Mouse (Mus musculus) hindbrain, embryonic 12.5 days (tissue): ENCODE measurements around the gene Tmco3. TPM values are rescaled to one million over a fixed set of nuclear protein-coding genes. Genes with fewer than 3 reads are reported as not detected.

Experiments used
- ATAC-seq: fragments of 200-750 bp; cut with Nextera tagmentation; 2 replicates; pipeline ENCODE4 v1.8.0; 2017; ENCODE audit warnings: moderate TSS enrichment; ENCODE audit not compliant: low FRiP score
- H3K27ac ChIP-seq: fragments of 300-500 bp; sonication (generic); 2 replicates; pipeline ENCODE4 v1.5.1; 2016; ENCODE audit warnings: mild to moderate bottlenecking
- H3K27me3 ChIP-seq: fragments of 300-500 bp; sonication (generic); 2 replicates; pipeline ENCODE4 v1.6.1; 2016; ENCODE audit warnings: mild to moderate bottlenecking
- H3K36me3 ChIP-seq: fragments of 300-500 bp; sonication (generic); 2 replicates; pipeline ENCODE4 v1.6.1; 2016; ENCODE audit warnings: mild to moderate bottlenecking
- H3K4me1 ChIP-seq: fragments of 300-500 bp; sonication (generic); 2 replicates; pipeline ENCODE4 v1.6.1; 2016
- H3K4me2 ChIP-seq: fragments of 300-500 bp; sonication (generic); replicated peaks from 2 replicates; pipeline ENCODE4 v1.6.1; 2016; ENCODE audit warnings: mild to moderate bottlenecking
- H3K4me3 ChIP-seq: fragments of 300-500 bp; sonication (generic); 2 replicates; pipeline ENCODE4 v1.5.1; 2016; ENCODE audit warnings: mild to moderate bottlenecking
- H3K9ac ChIP-seq: fragments of 300-500 bp; sonication (generic); 2 replicates; pipeline ENCODE4 v1.6.1; 2016; ENCODE audit warnings: mild to moderate bottlenecking, moderate library complexity
- H3K9me3 ChIP-seq: fragments of 300-500 bp; sonication (generic); replicated peaks from 2 replicates; pipeline ENCODE4 v1.6.1; 2016; ENCODE audit warnings: mild to moderate bottlenecking
- WGBS: fragments of 180-500 bp; shearing (Covaris S2); methylation state at CpG from one replicate; pipeline ENCODE4 v1.1.7; 2016; 5-methylcytosine and 5-hydroxymethylcytosine counted together
- polyA plus RNA-seq: library from polyadenylated mRNA; unstranded; fragments of >200 nt; fragmentation: Nextera tagmentation; extraction: Ambion mirVana; gene quantifications from 2 replicates; pipeline ENCODE4 v1.2.1, GENCODE M21; 2016

Tmco3 gene
- polyA plus RNA-seq, 1 experiment from 2014 or later = 59.4 TPM

DNA sequence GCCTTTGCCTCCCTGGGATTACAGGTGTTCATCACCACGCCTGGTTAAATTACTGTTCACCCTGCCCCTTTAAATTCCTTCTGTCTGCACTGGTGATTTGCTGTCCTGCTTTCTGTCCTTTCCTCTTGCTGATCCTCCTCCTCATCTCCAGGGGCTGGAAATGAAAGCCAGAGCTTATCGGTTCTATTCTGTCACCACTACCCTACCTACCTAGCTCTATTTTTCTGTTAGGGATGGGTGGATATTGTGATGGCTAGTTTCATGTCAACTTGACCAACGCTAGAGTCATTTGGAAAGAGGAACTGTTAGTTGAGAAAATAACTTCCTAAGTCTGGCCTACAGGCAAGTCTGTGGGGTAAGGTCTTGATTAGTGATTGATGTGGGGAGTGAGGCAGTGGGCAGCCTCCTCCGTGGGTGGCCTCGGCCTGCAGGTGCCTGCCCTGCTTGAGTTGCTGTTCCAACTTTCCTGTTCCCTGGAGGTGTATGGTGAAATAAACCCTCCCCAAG is 11.0 kb upstream of the Tmco3 start:
- peaks cover 25% of the 10 kb centered on the region for H3K36me3 ChIP-seq
- WGBS = 81% methylated on average over 5 of the region's 5 CpGs

DNA sequence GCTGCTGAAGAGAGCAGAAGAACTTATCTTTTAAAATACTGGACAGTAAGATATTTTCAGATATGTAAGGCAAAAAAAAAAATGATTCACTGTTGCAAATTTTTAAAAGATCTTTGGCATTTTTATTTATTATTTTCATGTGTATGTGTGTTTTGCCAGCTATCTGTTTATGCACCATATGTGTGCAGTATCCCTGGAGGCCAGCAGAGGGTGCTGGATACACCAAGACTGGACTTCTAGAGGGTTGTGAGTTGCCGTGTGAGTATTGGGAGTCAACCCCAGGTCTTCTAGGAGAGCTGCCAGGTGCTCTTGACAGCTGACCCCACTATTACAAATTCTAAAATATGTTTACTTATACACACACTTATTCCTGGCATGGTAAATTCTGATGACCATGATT is 4.8 kb upstream of the Tmco3 start:
- no peaks in the 10 kb centered on the region; the same call in 1 of the 2 replicates for H3K36me3 ChIP-seq
- no peak overlapping the region for H3K4me2 ChIP-seq

More for the DNA sequence above, 11.0 kb upstream of the Tmco3 start:
- H3K4me1 ChIP-seq = no peaks in the 10 kb centered on the region
- H3K4me3 ChIP-seq = no peak overlapping the region
- no peak overlapping the region for H3K9ac ChIP-seq
- H3K9me3 ChIP-seq = no peaks in the 10 kb centered on the region
- no peak overlapping the region for H3K27ac ChIP-seq
- ATAC-seq = no peak
- H3K27me3 ChIP-seq = no peaks in the 10 kb centered on the region
- H3K4me2 ChIP-seq = no peak overlapping the region

DNA sequence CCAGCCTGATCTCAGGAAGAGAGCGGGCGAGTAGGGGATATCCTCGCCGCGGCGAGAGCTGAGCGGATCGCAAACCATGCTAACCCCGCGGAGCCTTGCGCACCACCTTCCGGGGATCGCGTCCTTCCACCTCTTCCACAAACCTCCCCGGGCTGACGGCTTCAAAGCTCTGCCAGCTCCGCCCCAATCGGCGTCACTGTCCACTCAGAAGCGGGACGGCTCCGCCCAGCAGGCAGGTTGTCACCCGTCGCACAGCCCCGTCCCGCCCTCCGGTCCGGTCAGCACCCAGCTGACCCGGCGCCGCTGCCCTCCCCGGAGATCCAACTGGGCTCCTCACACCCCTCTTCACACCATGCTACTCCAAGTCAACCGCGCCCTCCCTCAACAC is 692 bp upstream of the Tmco3 start:
- peaks cover 7% of the 10 kb centered on the region; the same call in 1 of the 2 replicates for H3K36me3 ChIP-seq
- peak overlapping the region; percentile 84 for H3K9ac ChIP-seq
- no peak for ATAC-seq
- peak overlapping the region; percentile 89 for H3K27ac ChIP-seq
- H3K4me1 ChIP-seq = peaks cover 23% of the 10 kb centered on the region
- WGBS = under 1% methylated on average over 32 of the region's 34 CpGs
- H3K27me3 ChIP-seq = no peaks in the 10 kb centered on the region
- peak overlapping the region; percentile 91 for H3K4me2 ChIP-seq
- H3K9me3 ChIP-seq = no peaks in the 10 kb centered on the region
- H3K4me3 ChIP-seq = peak overlapping the region; percentile 86

More for the DNA sequence above, 4.8 kb upstream of the Tmco3 start:
- H3K4me1 ChIP-seq = peaks cover 9% of the 10 kb centered on the region
- H3K9ac ChIP-seq = no peak overlapping the region
- H3K27ac ChIP-seq = no peak overlapping the region
- H3K4me3 ChIP-seq = no peak overlapping the region
- no peaks in the 10 kb centered on the region for H3K27me3 ChIP-seq
- no peak for ATAC-seq
- no peaks in the 10 kb centered on the region for H3K9me3 ChIP-seq
- WGBS = 77% methylated on average over 1 of the region's 1 CpGs

DNA sequence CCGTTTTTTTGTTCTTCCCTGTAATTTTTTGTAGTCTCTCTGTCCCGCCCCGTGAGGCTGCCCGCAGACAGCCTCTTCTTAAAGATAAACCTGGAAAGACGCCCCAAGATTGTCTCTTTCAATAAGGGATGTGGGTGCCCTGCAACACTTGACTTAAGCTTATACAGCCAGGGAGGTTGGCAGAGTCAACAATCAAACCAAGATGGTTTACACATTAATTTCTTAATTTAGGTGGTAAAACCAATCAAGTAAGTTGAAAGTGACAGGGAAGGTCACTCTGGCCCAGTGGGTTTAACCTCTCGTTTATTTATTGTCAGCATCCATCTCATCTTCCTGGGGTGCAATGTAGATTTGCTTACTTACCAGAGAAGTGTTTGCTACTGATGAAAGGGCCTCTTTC is 656 bp downstream of the Tmco3 start:
- H3K36me3 ChIP-seq = peaks cover 17% of the 10 kb centered on the region
- peak overlapping the region; percentile 84 for H3K9ac ChIP-seq
- no peaks in the 10 kb centered on the region for H3K27me3 ChIP-seq
- peak overlapping the region; percentile 86 for H3K4me3 ChIP-seq
- no peaks in the 10 kb centered on the region for H3K9me3 ChIP-seq
- H3K27ac ChIP-seq = no peak overlapping the region
- WGBS = 2% methylated on average over 6 of the region's 6 CpGs
- peak overlapping the region; percentile 91 for H3K4me2 ChIP-seq
- peaks cover 23% of the 10 kb centered on the region for H3K4me1 ChIP-seq
- no peak for ATAC-seq

DNA sequence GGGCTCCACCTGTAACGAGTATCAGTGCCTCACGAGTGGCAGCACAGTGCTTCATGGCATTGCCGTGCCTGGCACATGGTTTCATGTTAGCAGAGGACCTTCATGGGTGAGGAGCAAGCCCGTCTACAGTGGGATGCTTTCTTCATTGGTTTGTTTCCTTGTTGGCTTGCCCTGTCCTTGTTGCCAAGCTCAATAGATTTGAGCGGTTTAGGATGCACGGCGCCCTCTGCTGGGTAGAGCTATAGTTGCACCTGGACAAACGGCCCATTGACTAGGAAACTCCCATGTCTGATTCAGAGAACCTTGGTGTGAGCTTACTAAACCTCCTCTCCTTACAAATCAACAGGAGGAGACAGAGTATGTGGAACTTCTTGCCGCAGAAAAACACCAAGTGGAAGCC is 4.4 kb downstream of the Tmco3 start:
- Histone ChIP-seq H3K9ac (no peak overlapping the region), H3K4me3 (no peak overlapping the region), H3K27ac (no peak overlapping the region), H3K27me3 (no peaks in the 10 kb centered on the region), H3K9me3 (no peaks in the 10 kb centered on the region), H3K4me2 (no peak overlapping the region), H3K4me1 (peaks cover 14% of the 10 kb centered on the region), H3K36me3 (peaks cover 53% of the 10 kb centered on the region)
- no peak for ATAC-seq
- WGBS = 27% methylated on average over 9 of the region's 9 CpGs

DNA sequence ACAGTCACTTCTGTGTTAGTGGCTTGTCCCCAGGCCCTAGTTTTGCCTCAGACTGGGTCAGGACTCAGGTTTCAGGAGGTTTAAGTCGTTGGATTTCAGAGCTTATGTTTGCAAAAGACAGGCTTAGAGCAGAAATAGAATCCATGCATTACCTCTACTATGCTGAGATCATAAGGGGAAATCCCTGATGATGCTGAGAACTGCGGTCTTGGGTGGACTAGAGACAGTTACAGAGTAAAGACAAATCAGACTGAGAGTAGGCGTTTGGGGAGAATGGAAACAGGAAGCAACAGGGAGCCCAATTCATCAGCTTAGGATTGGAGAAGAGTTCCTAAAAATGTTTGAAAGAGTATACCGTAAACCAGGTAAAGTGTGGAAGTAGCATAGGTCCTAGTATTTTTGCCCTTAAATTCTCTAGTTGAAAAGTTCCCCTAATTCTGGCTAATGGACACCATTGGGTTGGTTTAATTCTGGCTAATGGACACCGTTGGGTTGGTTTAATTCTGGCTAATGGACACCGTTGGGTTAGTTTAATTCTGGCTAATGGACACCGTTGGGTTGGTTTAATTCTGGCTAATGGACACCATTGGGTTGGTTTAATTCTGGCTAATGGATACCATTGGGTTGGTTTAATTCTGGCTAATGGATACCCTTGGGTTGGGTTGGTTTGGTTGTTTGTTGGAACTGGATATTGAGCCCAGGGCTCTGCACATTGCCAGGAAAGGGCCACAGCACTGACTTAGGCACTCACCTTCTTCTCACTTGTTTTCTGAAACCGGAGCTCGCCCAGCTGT is 5.9 kb downstream of the Tmco3 start:
- 94% methylated on average over 9 of the region's 9 CpGs for WGBS
- ATAC-seq = no peak

DNA sequence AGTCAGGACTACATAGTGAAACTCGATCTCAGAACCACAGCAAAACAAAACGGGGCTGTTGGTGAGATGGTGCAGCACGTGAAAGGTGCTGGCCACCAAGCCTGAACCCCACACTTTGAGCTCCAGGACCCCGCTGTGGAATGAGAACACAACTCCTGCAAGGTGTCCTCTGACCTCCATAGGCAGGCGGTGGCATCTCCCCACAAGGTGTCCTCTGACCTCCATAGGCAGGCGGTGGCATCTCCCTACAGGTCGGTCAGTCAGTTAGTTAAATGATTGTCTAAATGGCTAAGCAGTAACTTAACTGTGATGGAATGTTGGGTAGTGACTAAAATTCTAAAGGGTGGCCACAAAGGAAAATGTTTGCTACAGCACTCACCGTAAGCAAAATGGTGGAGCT is 11.6 kb downstream of the Tmco3 start:
- no peaks in the 10 kb centered on the region for H3K27me3 ChIP-seq
- peaks cover 83% of the 10 kb centered on the region for H3K36me3 ChIP-seq
- no peak overlapping the region for H3K27ac ChIP-seq
- H3K4me1 ChIP-seq = no peaks in the 10 kb centered on the region
- no peaks in the 10 kb centered on the region for H3K9me3 ChIP-seq
- no peak overlapping the region for H3K4me3 ChIP-seq
- 98% methylated on average over 8 of the region's 8 CpGs for WGBS
- ATAC-seq = no peak
- no peak overlapping the region for H3K4me2 ChIP-seq
- H3K9ac ChIP-seq = no peak overlapping the region

More for the DNA sequence above, 5.9 kb downstream of the Tmco3 start:
- Histone ChIP-seq H3K27ac (no peak overlapping the region), H3K4me1 (peaks cover 10% of the 10 kb centered on the region), H3K4me3 (no peak overlapping the region), H3K4me2 (no peak overlapping the region), H3K36me3 (peaks cover 63% of the 10 kb centered on the region), H3K9ac (no peak overlapping the region), H3K27me3 (no peaks in the 10 kb centered on the region), H3K9me3 (no peaks in the 10 kb centered on the region)

DNA sequence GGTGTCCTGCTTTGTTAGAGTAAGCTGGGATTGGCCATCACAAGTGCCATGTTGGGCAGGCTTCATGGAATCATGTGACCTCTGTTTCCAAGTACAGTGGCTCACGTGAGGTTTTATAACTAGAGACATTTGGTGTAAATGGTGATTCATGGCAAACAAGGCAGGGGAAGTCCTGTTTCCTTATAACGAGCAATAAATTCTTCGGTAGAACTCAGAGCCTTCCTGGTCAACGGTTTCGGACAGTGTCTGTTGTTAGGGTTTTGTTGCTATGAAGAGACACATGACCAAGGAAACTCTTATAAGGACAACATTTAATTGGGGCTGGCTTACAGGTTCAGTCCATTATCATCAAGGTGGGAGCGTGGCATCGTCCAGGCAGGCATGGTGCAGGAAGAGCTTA is 13.0 kb downstream of the Tmco3 start:
- Histone ChIP-seq H3K9ac (no peak overlapping the region), H3K9me3 (no peaks in the 10 kb centered on the region), H3K36me3 (peaks cover 83% of the 10 kb centered on the region), H3K27me3 (no peaks in the 10 kb centered on the region), H3K4me1 (no peaks in the 10 kb centered on the region), H3K4me2 (no peak overlapping the region), H3K27ac (no peak overlapping the region), H3K4me3 (no peak overlapping the region)
- no peak for ATAC-seq
- WGBS = 94% methylated on average over 7 of the region's 7 CpGs

DNA sequence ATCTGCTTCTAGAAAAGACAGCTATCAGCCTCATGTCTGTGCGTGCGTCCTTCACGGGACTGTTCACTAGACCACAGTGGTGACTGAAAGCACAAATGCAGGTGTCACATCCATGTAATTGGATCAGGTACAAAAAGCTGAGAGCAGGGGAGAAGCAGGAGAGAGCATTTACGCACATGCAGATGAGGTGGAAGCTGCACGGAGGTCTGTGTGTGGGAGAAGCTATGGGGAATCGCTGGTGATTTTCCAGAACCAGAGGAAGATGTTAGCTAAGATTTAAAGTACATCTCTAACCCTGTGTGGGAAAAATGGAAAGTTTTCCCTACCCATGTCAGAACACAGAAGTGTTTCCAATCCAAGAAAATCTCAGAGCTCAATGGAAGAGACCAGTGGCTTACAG is 17.5 kb downstream of the Tmco3 start:
- Histone ChIP-seq H3K27ac (no peak overlapping the region), H3K36me3 (peaks cover 67% of the 10 kb centered on the region), H3K9me3 (no peaks in the 10 kb centered on the region), H3K27me3 (no peaks in the 10 kb centered on the region), H3K4me2 (no peak overlapping the region), H3K4me3 (no peak overlapping the region), H3K9ac (no peak overlapping the region), H3K4me1 (no peaks in the 10 kb centered on the region)
- WGBS = 92% methylated on average over 6 of the region's 6 CpGs
- no peak for ATAC-seq

DNA sequence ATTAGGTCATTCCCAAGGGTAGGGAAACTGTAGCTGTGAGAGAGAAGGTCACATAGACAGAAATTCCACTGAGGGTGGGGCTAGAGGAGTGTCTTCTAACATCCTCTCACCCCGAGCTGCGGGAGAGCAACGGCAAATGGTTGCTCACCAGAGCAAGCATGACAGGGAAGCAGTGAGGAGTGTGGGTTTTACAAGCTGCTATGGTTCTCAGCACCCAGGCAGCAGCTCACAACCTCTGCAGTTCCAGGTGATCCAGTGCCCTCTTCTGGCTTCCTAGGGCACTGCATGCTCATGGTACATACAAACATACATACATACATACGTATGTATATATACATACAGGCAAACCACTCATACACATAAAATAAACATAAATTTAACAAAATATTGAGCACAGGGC is 17.9 kb downstream of the Tmco3 start:
- no peak for ATAC-seq
- 96% methylated on average over 4 of the region's 4 CpGs for WGBS
- H3K27me3 ChIP-seq = no peaks in the 10 kb centered on the region
- H3K4me2 ChIP-seq = no peak overlapping the region
- no peak overlapping the region for H3K27ac ChIP-seq
- H3K36me3 ChIP-seq = peaks cover 64% of the 10 kb centered on the region
- no peak overlapping the region for H3K4me3 ChIP-seq
- H3K4me1 ChIP-seq = no peaks in the 10 kb centered on the region
- H3K9ac ChIP-seq = no peak overlapping the region
- H3K9me3 ChIP-seq = no peaks in the 10 kb centered on the region

DNA sequence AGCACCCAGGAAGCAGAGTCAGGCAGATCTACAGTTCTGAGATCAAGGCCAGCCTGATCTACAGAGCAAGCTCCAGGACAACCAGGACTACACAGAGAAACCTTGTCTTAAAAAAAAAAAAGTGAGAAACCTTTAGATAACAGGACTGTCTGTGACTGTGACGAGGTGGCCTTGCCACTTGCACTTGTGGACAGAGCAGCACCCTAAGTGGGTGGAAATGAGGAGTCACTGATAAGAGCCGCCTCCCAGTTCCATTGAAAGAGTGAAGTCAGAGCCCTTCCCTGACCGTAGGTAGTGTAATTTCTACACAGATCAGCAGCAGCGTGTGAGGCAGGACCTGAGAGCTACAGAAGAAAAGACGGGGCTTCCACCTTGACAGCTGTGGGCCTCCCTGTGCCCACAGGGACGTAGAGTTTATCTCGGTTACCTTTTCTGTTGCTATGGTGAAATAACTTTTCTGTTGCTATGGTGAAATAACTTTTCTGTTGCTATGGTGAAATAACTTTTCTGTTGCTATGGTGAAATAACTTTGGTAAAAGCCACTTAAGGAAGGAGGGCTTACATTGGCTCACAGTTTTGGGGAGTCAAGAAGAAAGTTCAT is 18.4 kb downstream of the Tmco3 start:
- no peaks in the 10 kb centered on the region for H3K4me1 ChIP-seq
- peaks cover 65% of the 10 kb centered on the region for H3K36me3 ChIP-seq
- no peak overlapping the region for H3K9ac ChIP-seq
- no peaks in the 10 kb centered on the region for H3K27me3 ChIP-seq
- H3K4me2 ChIP-seq = no peak overlapping the region
- H3K9me3 ChIP-seq = no peaks in the 10 kb centered on the region
- H3K4me3 ChIP-seq = no peak overlapping the region
- WGBS = 86% methylated on average over 7 of the region's 7 CpGs
- no peak overlapping the region for H3K27ac ChIP-seq
- ATAC-seq = no peak

DNA sequence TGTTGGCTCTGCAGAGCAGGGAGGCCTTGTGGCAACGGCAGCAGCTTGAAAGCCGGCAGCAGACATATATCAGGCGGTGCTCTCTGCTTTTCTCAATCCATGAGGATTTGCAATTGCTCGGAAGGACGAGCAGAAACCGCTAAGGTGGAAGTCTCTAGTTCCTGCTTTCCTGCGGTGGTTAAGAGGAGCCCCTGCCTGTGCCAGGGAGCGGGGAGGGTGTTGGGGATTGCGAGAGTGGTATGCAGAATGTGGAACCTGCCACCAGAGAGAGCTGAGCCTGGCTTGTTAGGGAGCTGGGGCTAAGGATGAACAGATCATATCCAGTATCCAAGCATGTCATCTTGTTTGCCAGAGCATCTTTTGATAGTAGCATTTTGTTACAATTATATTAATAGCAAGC is 18.9 kb downstream of the Tmco3 start:
- 85% methylated on average over 9 of the region's 9 CpGs for WGBS
- no peaks in the 10 kb centered on the region for H3K27me3 ChIP-seq
- H3K4me2 ChIP-seq = no peak overlapping the region
- peaks cover 63% of the 10 kb centered on the region for H3K36me3 ChIP-seq
- H3K9ac ChIP-seq = no peak overlapping the region
- no peak overlapping the region for H3K27ac ChIP-seq
- no peak for ATAC-seq
- H3K4me3 ChIP-seq = no peak overlapping the region
- H3K4me1 ChIP-seq = no peaks in the 10 kb centered on the region
- no peaks in the 10 kb centered on the region for H3K9me3 ChIP-seq

DNA sequence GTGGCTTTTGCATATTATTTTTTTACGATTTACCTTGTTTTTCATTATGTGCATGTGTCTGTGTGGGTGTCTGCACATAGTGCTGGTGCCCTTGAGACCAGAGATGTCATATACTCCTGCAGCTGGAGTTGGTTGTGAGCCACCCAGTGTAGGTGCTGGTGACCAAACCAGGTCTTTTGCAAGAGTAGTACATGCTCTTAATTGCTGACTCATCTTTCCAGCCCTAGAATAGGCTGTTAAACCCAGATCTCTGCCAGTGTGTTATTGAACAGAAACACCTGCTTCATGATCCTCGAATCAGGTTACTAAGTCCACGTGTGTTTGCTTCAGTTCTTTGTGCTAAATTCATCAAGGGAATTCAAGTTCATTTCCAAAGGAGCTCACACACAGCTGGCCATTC is 26.9 kb downstream of the Tmco3 start:
- Histone ChIP-seq H3K27ac (no peak overlapping the region), H3K4me3 (no peak overlapping the region), H3K9ac (no peak overlapping the region), H3K27me3 (no peaks in the 10 kb centered on the region), H3K4me2 (no peak overlapping the region), H3K36me3 (peaks cover 69% of the 10 kb centered on the region), H3K9me3 (no peaks in the 10 kb centered on the region), H3K4me1 (no peaks in the 10 kb centered on the region)
- 90% methylated on average over 3 of the region's 3 CpGs for WGBS
- ATAC-seq = no peak
